Comparison of ENCODE assay signal across 19 mouse cellular contexts in the genomic region with DNA sequence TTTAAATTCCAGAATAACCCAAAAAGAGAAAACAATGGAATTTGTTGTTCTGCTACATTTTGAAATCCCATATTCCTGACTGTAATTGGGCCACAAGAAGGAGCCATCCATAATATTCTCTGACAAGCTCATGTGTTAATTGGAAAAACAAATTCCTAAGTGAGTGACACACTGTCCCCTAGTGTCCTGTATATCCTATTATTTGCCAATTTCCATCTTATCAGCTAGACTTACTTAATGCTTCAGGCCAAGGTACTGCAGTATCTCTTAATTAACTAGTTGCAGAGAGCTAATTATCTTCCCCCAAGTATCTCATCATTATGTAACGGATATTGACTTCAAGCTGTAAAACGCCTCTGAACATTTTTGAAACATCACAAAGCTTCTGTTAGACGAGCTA.
DNase-seq lines count a peak whose midpoint lies in the region; ATAC-seq and TF ChIP-seq lines count a peak whose summit lies in the region.
"Had no signal": no experiment of that assay in that cellular context is flagged by ENCODE, and none has a peak within 500 bp of the region (broad histone marks: within the 10 kb centered on the region; RNA-seq: fewer than 3 reads in every experiment).

No protein-coding gene starts in this region.

- WGBS in hindbrain, embryonic 14.5 days: 66% methylated on average over 3 of the region's 3 CpGs
- WGBS in hindbrain, embryonic 11.5 days: 82% methylated on average over 3 of the region's 3 CpGs
- WGBS in lung, embryonic 14.5 days: 72% methylated on average over 3 of the region's 3 CpGs
- WGBS in neural tube, embryonic 14.5 days: 46% methylated on average over 3 of the region's 3 CpGs

- ATAC-seq in hindbrain, embryonic 14.5 days (ENCODE audit: low FRiP score): peak; percentile 72; the same call in 1 of the 2 replicates
- ATAC-seq in hindbrain, embryonic 11.5 days (ENCODE audit: low FRiP score): no peak
- no peak for ATAC-seq in lung, embryonic 14.5 days (ENCODE audit: insufficient read depth)
- no peak for ATAC-seq in Patski
- peak; percentile 87; the same call in 1 of the 2 replicates for ATAC-seq in neural tube, embryonic 14.5 days (ENCODE audit: low read depth)
- no peak for ATAC-seq in erythroid progenitor cell, adult 5-6 weeks (replicated peaks; ENCODE audit: low FRiP score, poor library complexity, severe bottlenecking)
- ATAC-seq: forebrain, embryonic 13.5 days; intestine, embryonic 16.5 days had no signal

- no peaks in the 10 kb centered on the region for H3K4me1 ChIP-seq in hindbrain, embryonic 14.5 days (replicated peaks; ENCODE audit: control insufficient read depth, insufficient read depth, low read length)
- H3K4me1 ChIP-seq in hindbrain, embryonic 11.5 days (replicated peaks; ENCODE audit: control insufficient read depth, insufficient read depth, low read length): no peaks in the 10 kb centered on the region
- H3K4me1 ChIP-seq in lung, embryonic 14.5 days (ENCODE audit: insufficient read depth): no peaks in the 10 kb centered on the region
- peaks cover 3% of the 10 kb centered on the region; the same call in 1 of the 2 replicates for H3K4me1 ChIP-seq in neural tube, embryonic 14.5 days (ENCODE audit: control insufficient read depth, insufficient read depth, low read length)
- H3K4me1 ChIP-seq: embryonic facial prominence, embryonic 13.5 days; forebrain, embryonic 13.5 days; limb, embryonic 10.5 days; liver, embryonic 15.5 days had no signal

- H3K27me3 ChIP-seq in hindbrain, embryonic 14.5 days (ENCODE audit: control insufficient read depth, insufficient read depth, low read length): no peaks in the 10 kb centered on the region
- H3K27me3 ChIP-seq in hindbrain, embryonic 11.5 days (ENCODE audit: control insufficient read depth, insufficient read depth, low read length): no peaks in the 10 kb centered on the region
- H3K27me3 ChIP-seq in lung, embryonic 14.5 days (ENCODE audit: insufficient read depth, low read length): no peaks in the 10 kb centered on the region
- H3K27me3 ChIP-seq in Patski: no peaks in the 10 kb centered on the region
- H3K27me3 ChIP-seq in neural tube, embryonic 14.5 days (ENCODE audit: control insufficient read depth, insufficient read depth, low read length): no peaks in the 10 kb centered on the region
- H3K27me3 ChIP-seq: embryonic facial prominence, embryonic 13.5 days; forebrain, embryonic 13.5 days; liver, embryonic 15.5 days had no signal

- TF ChIP-seq CTCF in lung, embryonic 14.5 days (IDR thresholded peaks at IDR 0.05; ENCODE audit: low read depth): peak; percentile 19; the same call in 1 of the 2 replicates
- TF ChIP-seq CTCF in Patski (IDR thresholded peaks at IDR 0.05): peak; percentile 27

- in situ Hi-C loops in Patski (cut with MboI; ENCODE audit: low pct_unique_long_range_greater_than_20kb): no loop called here

- 0 out of 2 replicates have a peak overlapping the region, but pooled peaks have one; percentile 62 for H3K27ac ChIP-seq in hindbrain, embryonic 14.5 days
- no peak overlapping the region for H3K27ac ChIP-seq in hindbrain, embryonic 11.5 days (ENCODE audit: low read depth, low read length)
- no peak overlapping the region for H3K27ac ChIP-seq in lung, embryonic 14.5 days (ENCODE audit: low read depth)
- H3K27ac ChIP-seq in neural tube, embryonic 14.5 days (ENCODE audit: low read depth, low read length): no peak overlapping the region; the same call in 1 of the 2 replicates
- H3K27ac ChIP-seq: embryonic facial prominence, embryonic 13.5 days; forebrain, embryonic 13.5 days; limb, embryonic 10.5 days; liver, embryonic 15.5 days had no signal

- POLR2A ChIA-PET in Patski (lab: Charles Lee): no interaction called here

- CTCF ChIA-PET in Patski (lab: Charles Lee): interaction anchor here (1.1 to 1.8 kb wide), 3 partner anchors 13 to 310 kb away, joined by 3 to 10 read pairs (median 6); no protein-coding TSS in a partner anchor

- H3K36me3 ChIP-seq in hindbrain, embryonic 14.5 days (replicated peaks; ENCODE audit: control insufficient read depth, insufficient read depth): no peaks in the 10 kb centered on the region
- H3K36me3 ChIP-seq in hindbrain, embryonic 11.5 days (ENCODE audit: control insufficient read depth, insufficient read depth, low read length): no peaks in the 10 kb centered on the region
- no peaks in the 10 kb centered on the region for H3K36me3 ChIP-seq in lung, embryonic 14.5 days (ENCODE audit: insufficient read depth)
- no peaks in the 10 kb centered on the region for H3K36me3 ChIP-seq in neural tube, embryonic 14.5 days (ENCODE audit: control insufficient read depth, insufficient read depth, low read length)
- H3K36me3 ChIP-seq: embryonic facial prominence, embryonic 13.5 days; G1E; limb, embryonic 10.5 days; liver, embryonic 15.5 days had no signal

- no peaks in the 10 kb centered on the region for H3K9me3 ChIP-seq in hindbrain, embryonic 14.5 days (ENCODE audit: control insufficient read depth, low read length)
- no peaks in the 10 kb centered on the region for H3K9me3 ChIP-seq in hindbrain, embryonic 11.5 days (ENCODE audit: control insufficient read depth, low read length)
- H3K9me3 ChIP-seq in lung, embryonic 14.5 days (ENCODE audit: low read depth, low read length): no peaks in the 10 kb centered on the region
- H3K9me3 ChIP-seq in neural tube, embryonic 14.5 days (ENCODE audit: control insufficient read depth, low read length): no peaks in the 10 kb centered on the region
- H3K9me3 ChIP-seq: embryonic facial prominence, embryonic 13.5 days; forebrain, embryonic 13.5 days; limb, embryonic 10.5 days; liver, embryonic 15.5 days had no signal

- peak; percentile 40 for DNase-seq in hindbrain, embryonic 14.5 days (ENCODE audit: low spot score)
- DNase-seq in hindbrain, embryonic 11.5 days (ENCODE audit: low spot score): no peak
- DNase-seq in lung, embryonic 14.5 days: no peak
- DNase-seq in lung, postnatal 10 days: no peak
- no peak for DNase-seq in Patski (ENCODE audit: low read depth, low spot score)
- DNase-seq: adrenal gland, adult 8-10 months; cerebellum, adult 8-10 months; heart, adult 18-20 months; heart, postnatal 14 days; thymus, adult 2 months had no signal

- H3K9ac ChIP-seq in hindbrain, embryonic 14.5 days: no peak overlapping the region
- H3K9ac ChIP-seq in hindbrain, embryonic 11.5 days (ENCODE audit: low read depth, low read length): no peak overlapping the region
- no peak overlapping the region for H3K9ac ChIP-seq in lung, embryonic 14.5 days
- H3K9ac ChIP-seq in neural tube, embryonic 14.5 days (replicated peaks; ENCODE audit: low read depth, low read length): no peak overlapping the region
- H3K9ac ChIP-seq: embryonic facial prominence, embryonic 13.5 days; forebrain, embryonic 13.5 days; liver, embryonic 15.5 days had no signal

- no peak overlapping the region for H3K4me2 ChIP-seq in hindbrain, embryonic 14.5 days (replicated peaks)
- H3K4me2 ChIP-seq in hindbrain, embryonic 11.5 days (replicated peaks; ENCODE audit: low read depth, low read length): no peak overlapping the region
- H3K4me2 ChIP-seq in lung, embryonic 14.5 days: no peak overlapping the region
- no peak overlapping the region for H3K4me2 ChIP-seq in neural tube, embryonic 14.5 days (ENCODE audit: low read depth, low read length)
- H3K4me2 ChIP-seq: embryonic facial prominence, embryonic 13.5 days; forebrain, embryonic 13.5 days; liver, embryonic 15.5 days had no signal

- no peak overlapping the region for H3K4me3 ChIP-seq in hindbrain, embryonic 14.5 days (replicated peaks; ENCODE audit: low read length)
- no peak overlapping the region for H3K4me3 ChIP-seq in hindbrain, embryonic 11.5 days (ENCODE audit: low read depth, low read length)
- no peak overlapping the region for H3K4me3 ChIP-seq in lung, embryonic 14.5 days (ENCODE audit: low read depth, low read length)
- H3K4me3 ChIP-seq in neural tube, embryonic 14.5 days (ENCODE audit: low read depth, low read length): no peak overlapping the region
- H3K4me3 ChIP-seq: embryonic facial prominence, embryonic 13.5 days; forebrain, embryonic 13.5 days; limb, embryonic 10.5 days; liver, embryonic 15.5 days; myocyte had no signal

Comparison
In these comparisons a context has a peak if more than half of its experiments do, and no peak if none do; other contexts are left out.
1. ATAC-seq: peak in hindbrain, embryonic 14.5 days (single experiment) and neural tube, embryonic 14.5 days (single experiment); none in hindbrain, embryonic 11.5 days (single experiment), lung, embryonic 14.5 days (single experiment), Patski (single experiment) and erythroid progenitor cell, adult 5-6 weeks (single experiment).